In genomic region chr8:119946326-119946865, GRCm38 (mm10) we compare ENCODE assay signal across 24 mouse cellular contexts. TPM values are rescaled to one million over a fixed set of nuclear protein-coding genes. Genes with fewer than 3 reads are reported as not detected.
DNase-seq lines count a peak whose midpoint lies in the region; ATAC-seq and TF ChIP-seq lines count a peak whose summit lies in the region.
"Had no signal": no experiment of that assay in that cellular context is flagged by ENCODE, and none has a peak within 500 bp of the region (broad histone marks: within the 10 kb centered on the region; RNA-seq: fewer than 3 reads in every experiment).

No protein-coding gene starts in this region.

- peaks cover 3% of the 10 kb centered on the region; the same call in 1 of the 2 replicates for H3K4me1 ChIP-seq in limb, embryonic 10.5 days
- peaks cover 9% of the 10 kb centered on the region for H3K4me1 ChIP-seq in midbrain, embryonic 15.5 days
- H3K4me1 ChIP-seq in forebrain, postnatal 0 days (ENCODE audit: insufficient read depth): no peaks in the 10 kb centered on the region
- H3K4me1 ChIP-seq: heart, embryonic 15.5 days; liver, embryonic 13.5 days had no signal

- H3K9ac ChIP-seq in midbrain, embryonic 15.5 days: no peak overlapping the region
- H3K9ac ChIP-seq in forebrain, postnatal 0 days: no peak overlapping the region
- H3K9ac ChIP-seq: forebrain, embryonic 12.5 days; heart, embryonic 15.5 days; limb, embryonic 12.5 days; liver, embryonic 13.5 days; lung, embryonic 14.5 days had no signal

- TF ChIP-seq CTCF in forebrain, postnatal 0 days (IDR thresholded peaks at IDR 0.05; ENCODE audit: low read depth): no peak

- intact Hi-C loops in gastrocnemius, postnatal 14 days (cut with DNase I; ENCODE audit: low total_unique reads): loop anchor here (2.0 kb wide), 1 partner anchor 126 kb away; no protein-coding TSS in a partner anchor

- no peak overlapping the region for H3K4me3 ChIP-seq in limb, embryonic 10.5 days
- no peak overlapping the region for H3K4me3 ChIP-seq in midbrain, embryonic 15.5 days
- no peak overlapping the region for H3K4me3 ChIP-seq in forebrain, postnatal 0 days (ENCODE audit: low read depth, low read length)
- H3K4me3 ChIP-seq: forebrain, embryonic 12.5 days; heart, embryonic 15.5 days; limb, embryonic 12.5 days; liver, embryonic 13.5 days; midbrain, embryonic 10.5 days had no signal

- H3K36me3 ChIP-seq in limb, embryonic 10.5 days: peaks cover 100% of the 10 kb centered on the region
- peaks cover 26% of the 10 kb centered on the region for H3K36me3 ChIP-seq in midbrain, embryonic 15.5 days (replicated peaks)
- peaks cover 52% of the 10 kb centered on the region for H3K36me3 ChIP-seq in forebrain, postnatal 0 days (ENCODE audit: insufficient read depth)

- 82% methylated on average over 8 of the region's 8 CpGs for WGBS in limb, embryonic 10.5 days
- 76% methylated on average over 8 of the region's 8 CpGs for WGBS in midbrain, embryonic 15.5 days
- 73% methylated on average over 8 of the region's 8 CpGs for WGBS in forebrain, postnatal 0 days

- no peak for ATAC-seq in midbrain, embryonic 15.5 days (replicated peaks)
- ATAC-seq in forebrain, postnatal 0 days: no peak
- ATAC-seq: hindbrain, postnatal 0 days; Patski had no signal

- no peak overlapping the region for H3K4me2 ChIP-seq in midbrain, embryonic 15.5 days
- no peak overlapping the region for H3K4me2 ChIP-seq in forebrain, postnatal 0 days (ENCODE audit: low read depth)
- H3K4me2 ChIP-seq: forebrain, embryonic 12.5 days; heart, embryonic 15.5 days; limb, embryonic 12.5 days; liver, embryonic 13.5 days; lung, embryonic 14.5 days had no signal

- H3K9me3 ChIP-seq in limb, embryonic 10.5 days (replicated peaks): no peaks in the 10 kb centered on the region
- no peaks in the 10 kb centered on the region for H3K9me3 ChIP-seq in midbrain, embryonic 15.5 days
- H3K9me3 ChIP-seq in forebrain, postnatal 0 days (ENCODE audit: low read length): no peaks in the 10 kb centered on the region
- H3K9me3 ChIP-seq: forebrain, embryonic 12.5 days; heart, embryonic 15.5 days; limb, embryonic 12.5 days; liver, embryonic 13.5 days; midbrain, embryonic 10.5 days had no signal

- peak; percentile 23 for DNase-seq in gastrocnemius, postnatal 14 days
- no peak for DNase-seq in gastrocnemius, postnatal 25 days
- DNase-seq in CD8-positive naive resting alpha-beta T cell, adult 2 months (ENCODE audit: low read depth in 2 of 2, low spot score in 2 of 2): peak; percentile 32 to 41
- DNase-seq in limb, embryonic 10.5 days (ENCODE audit: low spot score): no peak
- DNase-seq in thymus, postnatal 14 days: peak; percentile 41
- no peak for DNase-seq in layer of hippocampus, adult 18-20 months (ENCODE audit: low spot score in 2 of 2)
- no peak for DNase-seq in forebrain, postnatal 0 days
- DNase-seq: adrenal gland, postnatal 36 days; cerebellum, adult 8-10 months; gastrocnemius, postnatal 36 days; kidney, adult 18-20 months; kidney, postnatal 14 days; layer of hippocampus, adult 9-11 months; liver, embryonic 13.5 days; lung, embryonic 14.5 days had no signal

- H3K27me3 ChIP-seq in limb, embryonic 10.5 days (ENCODE audit: low read depth, poor library complexity, severe bottlenecking): no peaks in the 10 kb centered on the region
- H3K27me3 ChIP-seq in midbrain, embryonic 15.5 days (replicated peaks): no peaks in the 10 kb centered on the region
- no peaks in the 10 kb centered on the region for H3K27me3 ChIP-seq in forebrain, postnatal 0 days (ENCODE audit: insufficient read depth, low read length)
- H3K27me3 ChIP-seq: forebrain, embryonic 12.5 days; heart, embryonic 15.5 days; limb, embryonic 12.5 days; liver, embryonic 13.5 days; Patski had no signal

- peak overlapping the region; percentile 19; the same call in 1 of the 2 replicates for H3K27ac ChIP-seq in limb, embryonic 10.5 days
- no peak overlapping the region for H3K27ac ChIP-seq in midbrain, embryonic 15.5 days
- H3K27ac ChIP-seq in forebrain, postnatal 0 days (ENCODE audit: low read depth, low read length): no peak overlapping the region
- H3K27ac ChIP-seq: forebrain, embryonic 12.5 days; heart, embryonic 15.5 days; hindbrain, postnatal 0 days; limb, embryonic 12.5 days; liver, embryonic 13.5 days; macrophage; midbrain, embryonic 10.5 days; stomach, postnatal 0 days had no signal

RNA-seq across cellular contexts. Expression of gene Gm20388, which starts 35.8 kb away (rescaled TPM):
- total RNA-seq in gastrocnemius, postnatal 14 days (2021): 1 to 10 TPM; 5.6 to 6.0 TPM
- 1 to 10 TPM in 1 of 2 experiments, not detected in 1; 6.7 TPM for total RNA-seq in gastrocnemius, postnatal 25 days (2021)
- 2.3 and 2.5 TPM in 2 replicates for polyA plus RNA-seq in limb, embryonic 10.5 days (2016; fragmentation: Nextera tagmentation; extraction: Ambion mirVana)
- total RNA-seq in layer of hippocampus, adult 18-20 months (2021): 10 to 100 TPM in 1 of 2 experiments, not detected in 1; 10.7 TPM
- 5.6 TPM in 1 of 2 replicates, not detected in the other for polyA plus RNA-seq in midbrain, embryonic 15.5 days (2015; fragmentation: Nextera tagmentation; extraction: Ambion mirVana)
- total RNA-seq in forebrain, postnatal 0 days (2014; rRNA removed): 43.2 and 51.3 TPM in 2 replicates
- polyA plus RNA-seq in forebrain, postnatal 0 days (2015; fragmentation: Nextera tagmentation; extraction: Ambion mirVana): not detected in 2 replicates
- polyA plus RNA-seq: forebrain, embryonic 12.5 days; heart, embryonic 15.5 days; hindbrain, postnatal 0 days; limb, embryonic 12.5 days; liver, embryonic 13.5 days; lung, embryonic 14.5 days; stomach, postnatal 0 days had no signal

RNA-seq across cellular contexts. Expression of gene Usp10, which starts 36.2 kb away (rescaled TPM):
- total RNA-seq in gastrocnemius, postnatal 14 days (2021): 10 to 100 TPM; 41.1 to 49.5 TPM
- 10 to 100 TPM; 42.2 to 50.1 TPM for total RNA-seq in gastrocnemius, postnatal 25 days (2021)
- polyA plus RNA-seq in limb, embryonic 10.5 days (2016; fragmentation: Nextera tagmentation; extraction: Ambion mirVana): 226 and 235 TPM in 2 replicates
- total RNA-seq in layer of hippocampus, adult 18-20 months (2021): 10 to 100 TPM; 88.3 to 89.2 TPM
- polyA plus RNA-seq in midbrain, embryonic 15.5 days (2015; fragmentation: Nextera tagmentation; extraction: Ambion mirVana): 151 and 155 TPM in 2 replicates
- total RNA-seq in forebrain, postnatal 0 days (2014; rRNA removed): 68.1 and 77.3 TPM in 2 replicates
- 89.6 and 106 TPM in 2 replicates for polyA plus RNA-seq in forebrain, postnatal 0 days (2015; fragmentation: Nextera tagmentation; extraction: Ambion mirVana)

RNA-seq across cellular contexts. Expression of gene Crispld2, which starts 45.8 kb away (rescaled TPM):
- 1 to 10 TPM; 5.7 to 5.9 TPM for total RNA-seq in gastrocnemius, postnatal 14 days (2021)
- total RNA-seq in gastrocnemius, postnatal 25 days (2021): 1 to 10 TPM; 5.2 to 8.3 TPM
- 5.0 and 6.1 TPM in 2 replicates for polyA plus RNA-seq in limb, embryonic 10.5 days (2016; fragmentation: Nextera tagmentation; extraction: Ambion mirVana)
- total RNA-seq in layer of hippocampus, adult 18-20 months (2021): 1 to 10 TPM; 1.3 to 2.6 TPM
- polyA plus RNA-seq in midbrain, embryonic 15.5 days (2015; fragmentation: Nextera tagmentation; extraction: Ambion mirVana): 2.9 TPM in 2 replicates
- total RNA-seq in forebrain, postnatal 0 days (2014; rRNA removed): 2.8 and 11.0 TPM in 2 replicates
- 2.1 and 2.5 TPM in 2 replicates for polyA plus RNA-seq in forebrain, postnatal 0 days (2015; fragmentation: Nextera tagmentation; extraction: Ambion mirVana)

Comparison
In these comparisons a context has a peak if more than half of its experiments do, and no peak if none do; other contexts are left out.
1. DNase-seq: peak in gastrocnemius, postnatal 14 days (single experiment), CD8-positive naive resting alpha-beta T cell, adult 2 months (2 of 2) and thymus, postnatal 14 days (single experiment); none in gastrocnemius, postnatal 25 days (single experiment), limb, embryonic 10.5 days (single experiment), layer of hippocampus, adult 18-20 months (0 of 2) and forebrain, postnatal 0 days (single experiment).